Mouse (Mus musculus) cerebellum, adult 2 months (tissue): Measurements from ENCODE around the gene Boc.

Source experiments
- CTCF ChIP-seq: fragments of 200-500 bp; IDR thresholded peaks from 2 replicates; pipeline ENCODE4 v1.5.1; 2011; ENCODE audit warnings: low read depth, mild to moderate bottlenecking, control low read depth, low read length, moderate library complexity, borderline replicate concordance; ENCODE audit not compliant: insufficient read depth
- POLR2A ChIP-seq: fragments of 200-500 bp; IDR thresholded peaks from 2 replicates; pipeline ENCODE4 v1.6.1; 2011; ENCODE audit warnings: low read length, control low read depth, borderline replicate concordance; ENCODE audit not compliant: insufficient read depth

DNA sequence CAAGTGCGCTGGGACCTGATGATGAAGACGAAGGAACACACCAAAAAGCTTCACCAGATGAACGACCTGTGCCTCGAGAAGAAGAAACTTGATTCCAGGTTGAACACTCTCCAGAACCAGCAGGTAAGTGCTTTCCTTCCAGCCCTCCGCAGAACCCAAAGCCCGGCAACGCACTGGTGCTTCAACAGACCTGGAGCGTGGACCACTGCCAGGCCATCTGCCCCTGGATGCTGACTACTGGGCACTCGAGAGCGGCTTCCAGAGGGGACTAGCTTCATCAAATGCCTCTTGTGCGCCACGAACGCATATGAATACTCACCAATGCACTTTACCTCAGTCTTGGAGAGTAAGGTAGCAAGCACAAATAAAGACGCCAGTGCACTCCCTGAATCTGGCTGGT is 78.8 kb downstream of the Boc start:
- TF ChIP-seq CTCF: no peak
- no peak for TF ChIP-seq POLR2A
